Mouse (Mus musculus) midbrain, embryonic 15.5 days (tissue): ENCODE data around the gene 5031439G07Rik. TPM values are rescaled to one million over a fixed set of nuclear protein-coding genes. Genes with fewer than 3 reads are reported as not detected.

Experiments used
- ATAC-seq: fragments of 200-750 bp; cut with Nextera tagmentation; replicated peaks from 2 replicates; pipeline ENCODE4 v1.8.0; 2017; ENCODE audit warnings: moderate TSS enrichment
- H3K27ac ChIP-seq: fragments of 300-500 bp; sonication (generic); 2 replicates; pipeline ENCODE4 v1.5.1; 2015; ENCODE audit warnings: mild to moderate bottlenecking, inconsistent platforms
- H3K27me3 ChIP-seq: fragments of 300-500 bp; sonication (generic); replicated peaks from 2 replicates; pipeline ENCODE4 v1.6.1; 2015; ENCODE audit warnings: inconsistent platforms
- H3K36me3 ChIP-seq: fragments of 300-500 bp; sonication (generic); replicated peaks from 2 replicates; pipeline ENCODE4 v1.6.1; 2015; ENCODE audit warnings: inconsistent platforms
- H3K4me1 ChIP-seq: fragments of 300-500 bp; sonication (generic); 2 replicates; pipeline ENCODE4 v1.6.1; 2015; ENCODE audit warnings: inconsistent platforms
- H3K4me2 ChIP-seq: fragments of 300-500 bp; sonication (generic); 2 replicates; pipeline ENCODE4 v1.6.1; 2015; ENCODE audit warnings: inconsistent platforms, mild to moderate bottlenecking, moderate library complexity
- H3K4me3 ChIP-seq: fragments of 300-500 bp; sonication (generic); 2 replicates; pipeline ENCODE4 v1.5.1; 2015; ENCODE audit warnings: mild to moderate bottlenecking, inconsistent platforms
- H3K9ac ChIP-seq: fragments of 300-500 bp; sonication (generic); 2 replicates; pipeline ENCODE4 v1.6.1; 2015; ENCODE audit warnings: mild to moderate bottlenecking, inconsistent platforms
- H3K9me3 ChIP-seq: fragments of 300-500 bp; sonication (generic); 2 replicates; pipeline ENCODE4 v1.6.1; 2016; ENCODE audit warnings: inconsistent platforms
- WGBS: fragments of 180-500 bp; shearing (Covaris S2); methylation state at CpG from one replicate; pipeline ENCODE4 v1.1.7; 2015; ENCODE audit warnings: mixed read lengths; 5-methylcytosine and 5-hydroxymethylcytosine counted together
- polyA plus RNA-seq: library from polyadenylated mRNA; unstranded; fragments of >200 nt; fragmentation: Nextera tagmentation; extraction: Ambion mirVana; gene quantifications from 2 replicates; pipeline ENCODE4 v1.2.1, GENCODE M21; 2015

Gene 5031439G07Rik
- polyA plus RNA-seq, 1 experiment from 2014 or later: 28.4 TPM

DNA sequence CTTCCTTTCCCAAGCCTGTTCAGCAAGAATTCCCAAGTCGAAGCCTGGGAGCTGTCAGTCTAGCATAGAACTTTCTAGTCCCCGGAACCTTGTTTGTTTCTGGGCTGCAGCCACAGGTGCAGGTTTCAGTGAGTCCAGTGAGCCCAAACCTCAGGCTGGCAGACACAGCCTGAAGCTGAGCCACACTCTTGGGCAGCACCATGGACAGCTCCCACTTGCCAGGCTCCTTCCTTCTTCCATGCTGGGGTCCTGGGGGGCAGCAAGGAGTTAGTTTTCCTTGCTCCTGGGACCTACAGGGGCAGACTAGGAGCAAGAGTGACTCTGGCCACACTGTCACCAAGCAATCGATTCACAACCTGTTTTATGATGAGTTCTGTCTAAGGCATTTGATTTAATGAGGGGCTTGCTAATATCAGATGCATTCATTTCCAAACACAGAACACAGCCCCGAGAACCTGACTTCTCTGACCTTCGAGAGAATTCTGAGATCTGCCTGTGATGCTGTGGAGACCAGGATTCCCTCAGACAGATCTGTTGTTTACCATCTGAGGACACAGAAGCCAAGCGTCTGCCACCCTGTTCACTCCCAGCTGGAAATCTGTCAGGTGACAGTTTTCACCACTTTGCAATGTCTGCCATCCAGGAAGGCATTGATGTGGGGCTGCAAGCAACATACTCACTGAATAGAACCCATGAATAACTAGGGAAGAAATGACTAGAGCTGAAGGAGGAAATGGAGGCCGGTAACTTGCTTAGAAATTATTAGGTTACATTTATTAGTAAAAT is 22.6 kb downstream of the 5031439G07Rik start:
- no peak for ATAC-seq
- no peaks in the 10 kb centered on the region for H3K9me3 ChIP-seq
- WGBS: 63% methylated on average over 7 of the region's 7 CpGs
- H3K36me3 ChIP-seq: no peaks in the 10 kb centered on the region
- H3K27ac ChIP-seq: no peak overlapping the region
- H3K4me2 ChIP-seq: no peak overlapping the region
- H3K4me3 ChIP-seq: no peak overlapping the region
- peaks cover 13% of the 10 kb centered on the region for H3K4me1 ChIP-seq
- no peaks in the 10 kb centered on the region for H3K27me3 ChIP-seq
- H3K9ac ChIP-seq: no peak overlapping the region

DNA sequence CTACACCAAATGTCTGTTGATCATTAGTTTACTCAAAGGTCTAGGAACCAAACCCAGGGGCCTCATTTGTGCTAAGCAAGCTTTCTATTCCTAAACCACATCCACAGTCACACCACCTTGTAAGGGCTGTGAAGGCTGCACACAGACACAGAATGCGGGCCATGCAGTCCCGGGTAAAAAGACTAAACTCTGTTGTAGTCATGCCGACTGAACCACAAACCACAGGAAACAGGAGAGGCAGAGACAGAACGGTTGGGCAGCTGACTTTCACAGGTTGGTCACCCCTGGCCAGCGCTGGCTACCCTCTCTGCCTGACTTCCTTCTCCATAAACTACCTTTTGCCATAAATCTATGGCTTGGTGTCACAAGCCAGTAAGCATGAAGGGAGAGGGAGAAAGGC is 23.6 kb downstream of the 5031439G07Rik start:
- H3K4me1 ChIP-seq: peaks cover 19% of the 10 kb centered on the region
- H3K36me3 ChIP-seq: no peaks in the 10 kb centered on the region
- H3K4me2 ChIP-seq: no peak overlapping the region
- H3K9ac ChIP-seq: no peak overlapping the region
- H3K4me3 ChIP-seq: no peak overlapping the region
- 89% methylated on average over 5 of the region's 5 CpGs for WGBS
- H3K27ac ChIP-seq: no peak overlapping the region
- H3K9me3 ChIP-seq: no peaks in the 10 kb centered on the region
- H3K27me3 ChIP-seq: no peaks in the 10 kb centered on the region
- ATAC-seq: no peak

DNA sequence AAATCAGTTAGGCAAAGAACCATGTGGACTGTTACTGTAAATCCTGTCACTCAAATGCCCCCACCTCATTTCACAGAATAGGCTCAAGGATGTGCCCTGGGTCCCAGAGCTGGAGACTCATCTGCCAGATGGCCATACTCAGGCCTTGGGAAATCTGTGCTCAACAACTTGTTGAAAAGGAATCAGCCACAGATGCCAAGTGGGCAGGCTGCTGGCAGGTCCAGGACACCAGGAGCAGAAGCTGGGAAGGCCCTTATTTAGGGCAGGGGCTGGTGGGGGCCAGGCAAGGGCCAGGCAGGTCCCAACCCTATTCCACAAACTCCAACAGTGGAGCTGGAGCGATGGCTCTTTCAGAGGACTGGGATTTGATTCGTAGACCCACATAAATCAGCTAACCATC is 25.8 kb downstream of the 5031439G07Rik start:
- Histone ChIP-seq H3K27ac (no peak overlapping the region), H3K4me3 (no peak overlapping the region), H3K4me1 (peaks cover 40% of the 10 kb centered on the region), H3K27me3 (no peaks in the 10 kb centered on the region), H3K9ac (no peak overlapping the region), H3K36me3 (no peaks in the 10 kb centered on the region), H3K9me3 (no peaks in the 10 kb centered on the region), H3K4me2 (no peak overlapping the region)
- WGBS: 83% methylated on average over 2 of the region's 2 CpGs
- no peak for ATAC-seq

DNA sequence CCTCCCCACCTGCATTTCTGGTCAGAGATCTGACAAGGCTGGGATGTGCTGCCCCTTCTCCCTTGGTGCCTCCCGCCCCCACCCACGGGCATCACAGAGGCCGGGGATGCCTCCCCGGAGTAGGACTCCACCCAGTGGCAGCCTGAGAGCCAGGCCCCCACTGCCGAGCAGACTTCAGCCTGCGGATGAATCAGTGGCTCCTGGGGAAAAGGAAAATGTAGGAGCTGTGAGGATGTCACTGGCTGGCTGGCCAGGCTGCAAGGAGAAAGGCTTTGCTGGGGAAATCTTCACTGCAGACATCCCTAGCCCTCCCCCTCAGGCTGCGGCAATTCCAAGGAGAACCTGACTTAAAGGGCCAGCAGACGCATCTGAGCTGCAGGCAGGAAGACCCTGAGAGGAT is 27.7 kb downstream of the 5031439G07Rik start:
- peak overlapping the region; percentile 36 for H3K4me2 ChIP-seq
- peak overlapping the region; percentile 74 for H3K27ac ChIP-seq
- no peaks in the 10 kb centered on the region for H3K9me3 ChIP-seq
- no peaks in the 10 kb centered on the region for H3K27me3 ChIP-seq
- H3K4me3 ChIP-seq: no peak overlapping the region; the same call in 1 of the 2 replicates
- 16% methylated on average over 8 of the region's 8 CpGs for WGBS
- peaks cover 38% of the 10 kb centered on the region for H3K4me1 ChIP-seq
- H3K9ac ChIP-seq: peak overlapping the region; percentile 30; the same call in 1 of the 2 replicates
- peak; percentile 13 for ATAC-seq
- H3K36me3 ChIP-seq: peaks cover under 1% of the 10 kb centered on the region; the same call in 1 of the 2 replicates

DNA sequence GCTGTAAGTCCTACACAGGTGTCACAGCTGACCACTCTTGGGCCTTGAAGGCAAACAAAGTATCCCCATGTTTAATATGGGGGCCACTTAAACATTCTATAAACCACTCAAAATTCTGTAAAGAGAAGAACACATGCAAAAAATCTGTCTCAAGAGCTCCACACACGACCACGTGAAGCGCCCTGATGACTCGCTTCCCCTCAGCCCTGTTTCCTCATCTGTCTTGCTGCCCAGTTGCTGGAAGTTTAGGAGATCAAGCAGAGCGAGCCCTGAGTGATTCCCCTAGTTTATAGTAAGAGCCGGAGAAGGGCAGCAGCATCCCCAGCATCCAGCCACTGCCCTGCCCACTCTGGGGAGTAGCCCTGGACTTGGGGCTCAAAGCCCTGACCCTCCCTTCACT is 28.5 kb downstream of the 5031439G07Rik start:
- Histone ChIP-seq H3K9me3 (no peaks in the 10 kb centered on the region), H3K27ac (no peak overlapping the region), H3K9ac (no peak overlapping the region), H3K27me3 (no peaks in the 10 kb centered on the region), H3K36me3 (peaks cover 9% of the 10 kb centered on the region; the same call in 1 of the 2 replicates), H3K4me2 (no peak overlapping the region), H3K4me3 (no peak overlapping the region), H3K4me1 (peaks cover 38% of the 10 kb centered on the region)
- 86% methylated on average over 6 of the region's 6 CpGs for WGBS
- no peak for ATAC-seq

DNA sequence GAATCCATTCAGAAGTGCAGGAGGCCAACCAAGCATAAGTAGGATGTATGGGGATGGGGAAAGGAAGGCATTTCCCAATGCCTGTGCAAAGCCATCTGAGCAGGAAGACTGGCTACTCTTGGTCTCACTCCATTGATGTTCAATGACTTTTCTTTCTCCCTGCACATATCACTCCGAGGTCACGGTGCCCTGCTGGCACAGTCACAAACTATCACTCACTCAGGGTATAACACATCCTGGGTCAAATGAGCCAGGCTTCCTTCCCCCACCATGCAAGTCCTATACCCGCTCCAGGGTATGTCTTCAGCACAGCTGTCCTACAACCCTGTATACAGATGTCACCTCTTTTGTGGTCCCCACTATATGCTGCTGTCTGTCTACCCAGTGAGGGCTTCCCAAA is 30.0 kb downstream of the 5031439G07Rik start:
- H3K4me2 ChIP-seq: peak overlapping the region; percentile 15; the same call in 1 of the 2 replicates
- H3K27me3 ChIP-seq: no peaks in the 10 kb centered on the region
- no peaks in the 10 kb centered on the region for H3K9me3 ChIP-seq
- no peak for ATAC-seq
- no peak overlapping the region for H3K4me3 ChIP-seq
- peaks cover 38% of the 10 kb centered on the region for H3K4me1 ChIP-seq
- no peak overlapping the region for H3K9ac ChIP-seq
- H3K36me3 ChIP-seq: peaks cover 16% of the 10 kb centered on the region
- peak overlapping the region; percentile 48; the same call in 1 of the 2 replicates for H3K27ac ChIP-seq
- 91% methylated on average over 3 of the region's 3 CpGs for WGBS

DNA sequence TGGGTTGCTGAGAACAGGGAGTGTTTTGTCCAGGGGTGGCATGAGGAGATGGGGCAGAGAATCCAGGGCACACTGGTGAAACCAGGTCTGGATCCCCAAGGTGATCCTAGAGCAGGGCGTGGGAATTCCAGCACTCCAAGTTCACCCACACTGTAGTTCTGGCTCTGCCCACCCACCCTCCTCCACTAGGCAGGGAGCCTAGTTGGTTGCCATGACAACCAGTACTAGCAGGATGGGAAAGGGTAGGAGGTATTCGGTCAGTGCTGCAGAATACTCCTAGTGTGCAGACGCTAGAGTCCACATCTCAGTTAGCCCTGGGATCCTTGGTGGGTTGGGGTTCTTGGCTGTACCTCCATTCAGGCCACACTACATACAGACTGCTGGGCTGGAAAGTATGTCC is 30.5 kb downstream of the 5031439G07Rik start:
- WGBS: 20% methylated on average over 3 of the region's 3 CpGs
- H3K4me2 ChIP-seq: peak overlapping the region; percentile 15; the same call in 1 of the 2 replicates

DNA sequence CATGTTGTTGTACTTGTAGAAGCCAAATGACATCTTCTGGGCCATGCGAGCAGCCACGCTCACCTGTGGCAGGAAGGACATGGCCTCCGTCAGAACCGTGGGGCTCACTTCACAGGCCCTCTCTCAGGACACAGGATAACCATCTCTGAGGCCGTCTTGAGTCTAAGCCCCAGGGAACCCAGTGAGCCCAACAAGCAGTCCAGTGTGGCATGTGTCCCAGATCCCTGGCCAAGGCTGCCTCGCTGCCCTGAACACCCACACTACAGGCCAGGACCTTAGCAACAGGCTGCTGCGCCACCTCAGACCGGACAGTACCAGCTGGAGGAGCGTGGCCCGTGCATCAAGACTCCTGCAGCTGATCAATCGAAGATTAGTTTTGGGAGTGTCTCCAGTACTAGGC is 35.1 kb downstream of the 5031439G07Rik start:
- Histone ChIP-seq H3K27ac (no peak overlapping the region), H3K4me2 (no peak overlapping the region), H3K4me3 (no peak overlapping the region), H3K9ac (no peak overlapping the region), H3K4me1 (peaks cover 8% of the 10 kb centered on the region), H3K9me3 (no peaks in the 10 kb centered on the region), H3K36me3 (peaks cover 59% of the 10 kb centered on the region), H3K27me3 (no peaks in the 10 kb centered on the region)
- 96% methylated on average over 11 of the region's 11 CpGs for WGBS
- no peak for ATAC-seq

More for the DNA sequence above, 30.5 kb downstream of the 5031439G07Rik start:
- Histone ChIP-seq H3K9ac (no peak overlapping the region), H3K4me3 (no peak overlapping the region), H3K27ac (peak overlapping the region; percentile 48; the same call in 1 of the 2 replicates), H3K27me3 (no peaks in the 10 kb centered on the region), H3K36me3 (peaks cover 21% of the 10 kb centered on the region), H3K9me3 (no peaks in the 10 kb centered on the region), H3K4me1 (peaks cover 38% of the 10 kb centered on the region)
- peak; percentile 60 for ATAC-seq

DNA sequence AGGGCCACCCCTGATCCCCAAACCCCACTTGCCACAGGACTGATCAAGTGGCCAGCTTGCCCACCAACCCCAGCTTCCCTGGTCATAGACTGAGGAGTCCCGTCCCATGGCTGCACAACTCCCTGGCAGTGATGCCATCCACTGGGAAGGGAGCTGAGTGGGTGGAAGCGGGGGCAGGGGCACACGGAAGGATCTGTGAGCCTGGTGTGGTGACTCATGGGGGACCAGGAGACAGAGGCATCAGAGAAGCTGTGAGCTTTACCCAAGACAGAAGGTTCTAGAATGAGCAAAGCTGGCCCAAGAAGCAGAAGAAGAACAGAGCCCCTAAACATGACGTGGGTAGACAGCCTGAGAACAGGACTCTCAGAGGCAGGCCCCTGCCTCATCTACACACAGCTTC is 38.3 kb downstream of the 5031439G07Rik start:
- H3K4me2 ChIP-seq: no peak overlapping the region
- no peak for ATAC-seq
- no peak overlapping the region for H3K4me3 ChIP-seq
- H3K27ac ChIP-seq: no peak overlapping the region
- WGBS: 90% methylated on average over 4 of the region's 4 CpGs
- peaks cover 60% of the 10 kb centered on the region for H3K36me3 ChIP-seq
- H3K9me3 ChIP-seq: no peaks in the 10 kb centered on the region
- H3K4me1 ChIP-seq: no peaks in the 10 kb centered on the region
- no peaks in the 10 kb centered on the region for H3K27me3 ChIP-seq
- no peak overlapping the region for H3K9ac ChIP-seq

DNA sequence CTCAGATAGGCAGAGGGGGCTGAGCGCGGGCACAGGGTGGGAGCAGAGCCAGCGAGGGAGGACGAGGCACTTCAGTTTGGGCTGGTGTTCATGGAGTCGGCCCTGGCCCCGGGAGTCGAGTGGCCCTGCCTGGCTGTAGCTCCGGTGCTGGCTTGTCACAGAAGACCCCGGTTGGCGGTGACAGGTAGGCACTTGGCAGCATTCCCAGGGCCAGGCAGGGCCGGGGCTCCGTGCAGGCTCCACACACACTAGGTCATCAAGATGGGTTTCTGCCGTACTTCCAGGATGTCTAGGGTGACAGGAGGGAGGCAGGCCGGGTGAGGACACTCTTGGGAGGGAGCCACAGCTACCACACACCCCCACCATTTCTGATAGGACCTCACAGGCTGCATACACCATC is 39.4 kb downstream of the 5031439G07Rik start:
- ATAC-seq: no peak
- 89% methylated on average over 14 of the region's 14 CpGs for WGBS
- peaks cover 58% of the 10 kb centered on the region for H3K36me3 ChIP-seq
- no peak overlapping the region for H3K4me3 ChIP-seq
- H3K27me3 ChIP-seq: no peaks in the 10 kb centered on the region
- H3K4me1 ChIP-seq: no peaks in the 10 kb centered on the region
- H3K27ac ChIP-seq: no peak overlapping the region
- H3K9me3 ChIP-seq: no peaks in the 10 kb centered on the region
- H3K4me2 ChIP-seq: no peak overlapping the region
- no peak overlapping the region for H3K9ac ChIP-seq

- Histone ChIP-seq H3K36me3 (peaks cover 40% of the 10 kb centered on the region), H3K27ac (no peak overlapping the region), H3K9me3 (no peaks in the 10 kb centered on the region), H3K4me1 (no peaks in the 10 kb centered on the region), H3K9ac (no peak overlapping the region), H3K4me3 (no peak overlapping the region), H3K27me3 (no peaks in the 10 kb centered on the region), H3K4me2 (no peak overlapping the region)
- 83% methylated on average over 5 of the region's 5 CpGs for WGBS
- no peak for ATAC-seq
Measured at GRCm38 (mm10) chr15:84944319-84944718, 44.0 kb downstream of the 5031439G07Rik start.

DNA sequence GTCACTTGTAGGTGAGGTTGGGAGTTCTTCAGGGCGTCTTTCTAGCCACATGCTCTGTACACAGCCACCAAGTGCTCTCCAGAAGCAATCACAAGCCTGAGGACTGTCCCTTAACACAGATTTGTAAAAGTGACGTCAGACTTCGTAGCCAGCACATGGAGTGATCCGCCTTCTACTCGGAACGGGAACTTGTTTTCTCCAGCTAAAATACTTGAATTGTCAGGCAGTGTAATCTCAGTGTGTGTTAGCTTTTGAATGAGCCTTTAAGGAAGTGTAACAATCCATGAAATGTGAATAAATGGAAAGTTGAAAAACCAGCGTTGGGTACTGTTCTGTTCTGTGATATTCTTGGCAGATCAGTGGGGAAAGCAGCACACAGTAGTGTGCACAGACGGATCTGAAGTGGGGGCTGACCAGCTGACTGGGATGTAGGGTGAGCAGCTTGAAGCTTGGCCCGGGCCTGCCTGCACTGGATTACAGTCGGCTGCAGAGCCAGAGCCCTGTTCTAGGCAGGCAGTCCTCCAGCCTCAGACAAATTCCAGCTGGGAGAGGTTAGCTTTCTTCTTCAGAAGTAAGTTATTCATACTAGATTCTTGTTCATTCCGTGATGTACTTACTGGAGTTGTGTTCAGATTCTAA is 45.6 kb downstream of the 5031439G07Rik start:
- no peak overlapping the region for H3K4me3 ChIP-seq
- no peak overlapping the region for H3K27ac ChIP-seq
- no peak overlapping the region for H3K4me2 ChIP-seq
- peaks cover 38% of the 10 kb centered on the region for H3K36me3 ChIP-seq
- H3K4me1 ChIP-seq: no peaks in the 10 kb centered on the region
- no peaks in the 10 kb centered on the region for H3K27me3 ChIP-seq
- WGBS: 72% methylated on average over 11 of the region's 11 CpGs
- no peak overlapping the region for H3K9ac ChIP-seq
- no peaks in the 10 kb centered on the region for H3K9me3 ChIP-seq
- no peak; the same call in 1 of the 2 replicates for ATAC-seq
